8 mouse cellular contexts compared by ENCODE assay signal in the genomic region with DNA sequence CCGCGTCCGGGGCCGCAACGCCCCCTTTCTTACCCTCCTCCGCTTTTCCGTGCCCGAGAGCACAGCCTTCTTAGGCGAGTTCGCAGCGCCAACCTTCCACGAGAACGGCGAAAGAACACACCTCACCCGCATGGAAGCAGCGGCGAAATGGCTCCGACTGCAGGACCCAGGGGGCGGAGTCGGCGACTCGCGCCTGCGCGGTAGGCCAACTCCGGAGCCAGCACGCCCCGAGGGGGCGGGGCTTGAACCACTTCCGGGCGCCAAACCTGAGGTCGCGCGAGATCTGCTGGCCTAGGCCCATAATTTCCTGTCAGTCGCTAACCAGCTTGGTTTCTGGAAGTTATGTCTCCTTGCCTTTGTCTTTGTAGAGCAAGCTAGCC. TPM values are rescaled to one million over a fixed set of nuclear protein-coding genes. Genes with fewer than 3 reads are reported as not detected.
A peak's percentile ranks its signal among the peaks of the same experiment; 100 is the strongest.
DNase-seq lines count a peak whose midpoint lies in the region; ATAC-seq and TF ChIP-seq lines count a peak whose summit lies in the region.

Gene Dhx9 (minus strand): TSS at position 161 of the 380 bp plus-strand sequence.

- peak; percentile 95 for DNase-seq in CH12.LX (ENCODE audit: extremely low read depth)
- DNase-seq in c-Kit-positive CD71-positive TER-119-negative erythroid progenitor cells, embryonic 14.5 days (ENCODE audit: low read depth): peak; percentile 84
- DNase-seq in forebrain, embryonic 11.5 days (ENCODE audit: low spot score): peak; percentile 99
- peak; percentile 97 to 100 for DNase-seq in kidney, postnatal 36 days
- peak; percentile 89 for DNase-seq in telencephalon, adult 2 months (ENCODE audit: low read depth, low spot score)

- H3K36me3 ChIP-seq in CH12.LX (replicated peaks in 1 of 2; ENCODE audit: control insufficient read depth in 1 of 2, insufficient read depth in 1 of 2, low read length in 1 of 2): peaks cover 0 to 17% of the 10 kb centered on the region in 2 experiments
- H3K36me3 ChIP-seq in forebrain, embryonic 11.5 days (ENCODE audit: control insufficient read depth, insufficient read depth, low read length): no peaks in the 10 kb centered on the region; the same call in 1 of the 2 replicates
- H3K36me3 ChIP-seq in heart, embryonic 16.5 days (ENCODE audit: control insufficient read depth, insufficient read depth): peaks cover 2% of the 10 kb centered on the region; the same call in 1 of the 2 replicates
- peaks cover 16% of the 10 kb centered on the region for H3K36me3 ChIP-seq in liver, embryonic 15.5 days (replicated peaks)
- H3K36me3 ChIP-seq in neural tube, embryonic 12.5 days: peaks cover 5% of the 10 kb centered on the region; the same call in 1 of the 2 replicates

- H3K4me2 ChIP-seq in CH12.LX (ENCODE audit: insufficient read depth, low read depth, poor library complexity, severe bottlenecking): peak within 1 kb of the TSS; percentile 88
- H3K4me2 ChIP-seq in forebrain, embryonic 11.5 days (ENCODE audit: low read depth, low read length, severe bottlenecking): peak within 1 kb of the TSS; percentile 71
- H3K4me2 ChIP-seq in heart, embryonic 16.5 days (ENCODE audit: low read depth, low read length): peak within 1 kb of the TSS; percentile 83
- peak within 1 kb of the TSS; percentile 83 for H3K4me2 ChIP-seq in liver, embryonic 15.5 days
- peak within 1 kb of the TSS; percentile 92 for H3K4me2 ChIP-seq in neural tube, embryonic 12.5 days (replicated peaks)

- peak within 1 kb of the TSS; percentile 96 for H3K9ac ChIP-seq in CH12.LX (ENCODE audit: insufficient read depth, low read depth)
- peak within 1 kb of the TSS; percentile 100 for H3K9ac ChIP-seq in forebrain, embryonic 11.5 days (ENCODE audit: low read length)
- H3K9ac ChIP-seq in heart, embryonic 16.5 days (ENCODE audit: low read length): peak within 1 kb of the TSS; percentile 96
- H3K9ac ChIP-seq in liver, embryonic 15.5 days: peak within 1 kb of the TSS; percentile 93
- H3K9ac ChIP-seq in neural tube, embryonic 12.5 days: peak within 1 kb of the TSS; percentile 99

- no peaks in the 10 kb centered on the region for H3K27me3 ChIP-seq in CH12.LX (replicated peaks)
- H3K27me3 ChIP-seq in forebrain, embryonic 11.5 days (ENCODE audit: control insufficient read depth, insufficient read depth, low read length): no peaks in the 10 kb centered on the region
- H3K27me3 ChIP-seq in heart, embryonic 16.5 days (ENCODE audit: control insufficient read depth, insufficient read depth, low read length): no peaks in the 10 kb centered on the region
- H3K27me3 ChIP-seq in liver, embryonic 15.5 days: no peaks in the 10 kb centered on the region
- no peaks in the 10 kb centered on the region for H3K27me3 ChIP-seq in neural tube, embryonic 12.5 days (replicated peaks)

- peak within 1 kb of the TSS; percentile 51 to 99 (median 98) for H3K4me3 ChIP-seq in CH12.LX (replicated peaks in 1 of 3; ENCODE audit: low read depth in 2 of 3, low read length in 2 of 3, poor library complexity in 1 of 3)
- peak within 1 kb of the TSS; percentile 100 for H3K4me3 ChIP-seq in forebrain, embryonic 11.5 days (ENCODE audit: low read depth, low read length)
- peak within 1 kb of the TSS; percentile 87 for H3K4me3 ChIP-seq in heart, embryonic 16.5 days (ENCODE audit: low read length)
- H3K4me3 ChIP-seq in liver, embryonic 15.5 days (replicated peaks): peak within 1 kb of the TSS; percentile 96
- peak within 1 kb of the TSS; percentile 100 for H3K4me3 ChIP-seq in neural tube, embryonic 12.5 days

- dilution Hi-C loops in CH12.LX (cut with MboI; ENCODE audit: extremely low pct_ligation_motif_present, extremely low pct_unique_long_range_greater_than_20kb, low sequenced_read_pairs): no loop called here

- peak within 1 kb of the TSS; percentile 72 for H3K27ac ChIP-seq in CH12.LX (ENCODE audit: insufficient read depth, low read depth)
- H3K27ac ChIP-seq in forebrain, embryonic 11.5 days (ENCODE audit: low read depth, low read length): peak within 1 kb of the TSS; percentile 91
- H3K27ac ChIP-seq in heart, embryonic 16.5 days (ENCODE audit: low read length): peak within 1 kb of the TSS; percentile 72
- H3K27ac ChIP-seq in liver, embryonic 15.5 days (replicated peaks): peak within 1 kb of the TSS; percentile 86
- peak within 1 kb of the TSS; percentile 77; the same call in 1 of the 2 replicates for H3K27ac ChIP-seq in neural tube, embryonic 12.5 days

- in situ Hi-C loops in CH12.LX (cut with MboI; ENCODE audit: low pct_ligation_motif_present, low pct_unique_long_range_greater_than_20kb, low sequenced_read_pairs): no loop called here

- peaks cover 53% of the 10 kb centered on the region for H3K79me2 ChIP-seq in CH12.LX (replicated peaks; ENCODE audit: control insufficient read depth, extremely low read depth, insufficient read depth, poor library complexity, severe bottlenecking)

- no peak for TF ChIP-seq CTCF in CH12.LX (conservative IDR thresholded peaks at IDR 0.05 in 1 of 2, IDR thresholded peaks at IDR 0.05 in 1 of 2; ENCODE audit: low read depth in 2 of 2, low read length in 2 of 2)

- TF ChIP-seq POLR2A in CH12.LX (IDR thresholded peaks at IDR 0.05; ENCODE audit: low read depth, low read length): peak; percentile 99

- under 1% methylated on average over 35 of the region's 35 CpGs for WGBS in forebrain, embryonic 11.5 days
- WGBS in heart, embryonic 16.5 days: 1% methylated on average over 35 of the region's 35 CpGs
- under 1% methylated on average over 35 of the region's 35 CpGs for WGBS in liver, embryonic 15.5 days (ENCODE audit: insufficient replicate concordance)
- WGBS in neural tube, embryonic 12.5 days: under 1% methylated on average over 35 of the region's 35 CpGs

- TF ChIP-seq RAD21 in CH12.LX (IDR thresholded peaks at IDR 0.05; ENCODE audit: low read depth, low read length): no peak

- TF ChIP-seq EP300 in CH12.LX (IDR thresholded peaks at IDR 0.05; ENCODE audit: low read length): no peak

- H3K4me1 ChIP-seq in CH12.LX (ENCODE audit: control insufficient read depth in 1 of 2, insufficient read depth in 2 of 2): peaks cover 5 to 55% of the 10 kb centered on the region in 2 experiments
- peaks cover 5% of the 10 kb centered on the region for H3K4me1 ChIP-seq in forebrain, embryonic 11.5 days (replicated peaks; ENCODE audit: control insufficient read depth, insufficient read depth, low read length)
- H3K4me1 ChIP-seq in heart, embryonic 16.5 days (ENCODE audit: control insufficient read depth, insufficient read depth, low read length): peaks cover 24% of the 10 kb centered on the region
- H3K4me1 ChIP-seq in liver, embryonic 15.5 days (replicated peaks): peaks cover 33% of the 10 kb centered on the region
- peaks cover 20% of the 10 kb centered on the region for H3K4me1 ChIP-seq in neural tube, embryonic 12.5 days

- peak; percentile 93 for ATAC-seq in forebrain, embryonic 11.5 days (replicated peaks; ENCODE audit: low FRiP score)
- ATAC-seq in heart, embryonic 16.5 days (replicated peaks; ENCODE audit: extremely low read depth, insufficient read depth, low FRiP score): peak; percentile 95
- ATAC-seq in liver, embryonic 15.5 days (ENCODE audit: insufficient read depth): peak; percentile 77
- peak; percentile 91 for ATAC-seq in neural tube, embryonic 12.5 days (ENCODE audit: low FRiP score, low read depth)

- no peaks in the 10 kb centered on the region for H3K9me3 ChIP-seq in CH12.LX (replicated peaks; ENCODE audit: low read length)
- no peaks in the 10 kb centered on the region for H3K9me3 ChIP-seq in forebrain, embryonic 11.5 days (ENCODE audit: control insufficient read depth, low read length)
- H3K9me3 ChIP-seq in heart, embryonic 16.5 days (replicated peaks; ENCODE audit: control insufficient read depth, low read length): no peaks in the 10 kb centered on the region
- H3K9me3 ChIP-seq in liver, embryonic 15.5 days (replicated peaks): no peaks in the 10 kb centered on the region
- no peaks in the 10 kb centered on the region for H3K9me3 ChIP-seq in neural tube, embryonic 12.5 days

TF ChIP-seq in CH12.LX, 34 proteins besides CTCF, POLR2A, EP300 and RAD21 (continues in another document):
- TF ChIP-seq ZNF384 (IDR thresholded peaks at IDR 0.05; ENCODE audit: low read depth, low read length): no peak
- TF ChIP-seq SMC3 (IDR thresholded peaks at IDR 0.05; ENCODE audit: low read depth, low read length): no peak
- peak; percentile 72; the same call in 1 of the 2 replicates for TF ChIP-seq KAT2A (IDR thresholded peaks at IDR 0.05; ENCODE audit: insufficient replicate concordance, low read length)
- 0 out of 2 replicates have a peak, but pooled peaks have one; percentile 24 for TF ChIP-seq BHLHE40 (IDR thresholded peaks at IDR 0.05; ENCODE audit: low read depth, low read length)
- TF ChIP-seq ZMIZ1 (IDR thresholded peaks at IDR 0.05; ENCODE audit: low read depth, low read length): peak; percentile 94
- TF ChIP-seq GABPA (IDR thresholded peaks at IDR 0.05; ENCODE audit: insufficient replicate concordance, low read depth, low read length): no peak
- TF ChIP-seq TCF12 (IDR thresholded peaks at IDR 0.05; ENCODE audit: low read depth, low read length): peak; percentile 96
- TF ChIP-seq HCFC1 (IDR thresholded peaks at IDR 0.05; ENCODE audit: low read depth, low read length): peak; percentile 81
- TF ChIP-seq ZKSCAN1 (IDR thresholded peaks at IDR 0.05; ENCODE audit: borderline replicate concordance, low read depth, low read length): no peak
- TF ChIP-seq JUN (IDR thresholded peaks at IDR 0.05; ENCODE audit: insufficient read depth, low read depth, low read length): no peak
- TF ChIP-seq IRF4 (IDR thresholded peaks at IDR 0.05; ENCODE audit: low read depth, low read length): peak; percentile 39; the same call in 1 of the 2 replicates
- TF ChIP-seq USF1 (IDR thresholded peaks at IDR 0.05; ENCODE audit: low read depth, low read length): no peak
- no peak for TF ChIP-seq CHD1 (IDR thresholded peaks at IDR 0.05; ENCODE audit: low read depth, low read length)
- no peak for TF ChIP-seq RCOR1 (conservative IDR thresholded peaks at IDR 0.05; ENCODE audit: low read depth, low read length)
- no peak for TF ChIP-seq ETS1 (conservative IDR thresholded peaks at IDR 0.05; ENCODE audit: low read depth, low read length)
- TF ChIP-seq NRF1 (IDR thresholded peaks at IDR 0.05; ENCODE audit: low read depth, low read length): peak; percentile 90
- peak; percentile 22; the same call in 1 of the 2 replicates for TF ChIP-seq MAX (IDR thresholded peaks at IDR 0.05; ENCODE audit: low read length)
- no peak for TF ChIP-seq USF2 (conservative IDR thresholded peaks at IDR 0.05; ENCODE audit: low read depth, low read length)

RNA-seq across cellular contexts. Expression of gene Dhx9, which starts in this region (rescaled TPM):
- total RNA-seq in CH12.LX (2012; rRNA removed): 55.4 and 82.4 TPM in 2 replicates
- total RNA-seq in CH12.LX (2014; rRNA removed): 81.8 and 98.8 TPM in 2 replicates
- 233 and 244 TPM in 2 replicates for polyA plus RNA-seq in CH12.LX (2012; ENCODE audit: insufficient read length, low read depth)
- polyA plus RNA-seq in forebrain, embryonic 11.5 days (2014; fragmentation: Nextera tagmentation; extraction: Ambion mirVana): 27.5 and 29.5 TPM in 2 replicates
- polyA plus RNA-seq in heart, embryonic 16.5 days (2015; fragmentation: Nextera tagmentation; extraction: Ambion mirVana): 16.0 and 17.6 TPM in 2 replicates
- 10.0 and 10.7 TPM in 2 replicates for polyA plus RNA-seq in liver, embryonic 15.5 days (2015; fragmentation: Nextera tagmentation; extraction: Ambion mirVana)
- 36.7 and 50.5 TPM in 2 replicates for polyA plus RNA-seq in neural tube, embryonic 12.5 days (2016; fragmentation: Nextera tagmentation; extraction: Ambion mirVana)

Comparison
In these comparisons a context has a peak if more than half of its experiments do, and no peak if none do; other contexts are left out.
1. Peak in every context shown above with its lines: DNase-seq, ATAC-seq, H3K4me3 ChIP-seq and H3K27ac ChIP-seq.